Mouse (Mus musculus): ENCODE data around the gene Gan.

GRCm38 (mm10) chr8:117165542-117165941 is 7.6 kb downstream of the Gan start:
- TF ChIP-seq CTCF (IDR thresholded peaks at IDR 0.05; ENCODE audit: borderline replicate concordance, extremely low read depth, insufficient read depth, insufficient read length) = no peak
- TF ChIP-seq POLR2A (IDR thresholded peaks at IDR 0.05; ENCODE audit: borderline replicate concordance, extremely low read depth, insufficient read depth, insufficient read length, poor library complexity, severe bottlenecking) = no peak

Measured in brain, embryonic 14.5 days (tissue).